Mouse (Mus musculus): ENCODE data around the gene Golgb1. TPM values are rescaled to one million over a fixed set of nuclear protein-coding genes. Genes with fewer than 3 reads are reported as not detected.

Gene Golgb1
- polyA plus RNA-seq, 1 experiment, result 14.3 TPM

GRCm38 (mm10) chr16:36914195-36914594 lies 39.3 kb downstream of the Golgb1 start:
- no peak for TF ChIP-seq TCF3 (IDR thresholded peaks at IDR 0.05; ENCODE audit: insufficient read length, low read depth)
- no peak for TF ChIP-seq MAX (IDR thresholded peaks at IDR 0.05; ENCODE audit: low read depth)
- TF ChIP-seq USF1 (IDR thresholded peaks at IDR 0.05; ENCODE audit: low read depth), result no peak
- TF ChIP-seq POLR2A (IDR thresholded peaks at IDR 0.05; ENCODE audit: insufficient read length, low read depth), result no peak
- Histone ChIP-seq H3K36me3 (ENCODE audit: control insufficient read depth, insufficient read depth) (peaks cover 38% of the 10 kb centered on the region), H3K27me3 (ENCODE audit: control insufficient read depth, insufficient read depth, insufficient read length) (no peaks in the 10 kb centered on the region), H3K79me2 (ENCODE audit: control insufficient read depth, insufficient read depth) (no peaks in the 10 kb centered on the region), H3ac (ENCODE audit: control insufficient read depth, insufficient read length) (no peak overlapping the region), H3K4me3 (no peak overlapping the region), H3K4me2 (ENCODE audit: low read depth) (no peak overlapping the region)

GRCm38 (mm10) chr16:36918505-36918904 lies 43.6 kb downstream of the Golgb1 start:
- H3K4me2 ChIP-seq (ENCODE audit: low read depth), result no peak overlapping the region
- TF ChIP-seq CEBPB (IDR thresholded peaks at IDR 0.05; ENCODE audit: insufficient read depth, poor library complexity, severe bottlenecking) (no peak), POLR2A (IDR thresholded peaks at IDR 0.05; ENCODE audit: insufficient read length, low read depth) (no peak), SRF (IDR thresholded peaks at IDR 0.05; ENCODE audit: control insufficient read depth, insufficient read length, low read depth) (no peak), USF1 (IDR thresholded peaks at IDR 0.05; ENCODE audit: low read depth) (no peak), TCF3 (IDR thresholded peaks at IDR 0.05; ENCODE audit: insufficient read length, low read depth) (no peak), E2F4 (IDR thresholded peaks at IDR 0.05; ENCODE audit: insufficient read depth) (no peak), MYOG (IDR thresholded peaks at IDR 0.05; ENCODE audit: control insufficient read depth in 1 of 3, insufficient read depth in 1 of 3, insufficient read length in 2 of 3, low read depth in 2 of 3) (no peak), TCF12 (IDR thresholded peaks at IDR 0.05; ENCODE audit: insufficient read depth, poor library complexity, severe bottlenecking) (no peak), MAX (IDR thresholded peaks at IDR 0.05; ENCODE audit: low read depth) (no peak), MYOD1 (IDR thresholded peaks at IDR 0.05; ENCODE audit: control insufficient read depth in 1 of 3, insufficient read length in 2 of 3, low read depth in 2 of 3) (no peak), REST (IDR thresholded peaks at IDR 0.05; ENCODE audit: insufficient read depth, insufficient read length) (no peak), POLR2AphosphoS2 (IDR thresholded peaks at IDR 0.05; ENCODE audit: insufficient read length, low read depth) (no peak)
- no peaks in the 10 kb centered on the region for H3K27me3 ChIP-seq (ENCODE audit: control insufficient read depth, insufficient read depth, insufficient read length)
- H3K79me2 ChIP-seq (ENCODE audit: control insufficient read depth, insufficient read depth), result no peaks in the 10 kb centered on the region
- H3K4me3 ChIP-seq, result no peak overlapping the region
- peaks cover 43% of the 10 kb centered on the region for H3K36me3 ChIP-seq (ENCODE audit: control insufficient read depth, insufficient read depth)
- H3ac ChIP-seq (ENCODE audit: control insufficient read depth, insufficient read length), result no peak overlapping the region

GRCm38 (mm10) chr16:36920410-36920809 lies 45.5 kb downstream of the Golgb1 start:
- H3K4me3 ChIP-seq, result no peak overlapping the region
- H3K36me3 ChIP-seq (ENCODE audit: control insufficient read depth, insufficient read depth), result peaks cover 37% of the 10 kb centered on the region
- no peak overlapping the region for H3ac ChIP-seq (ENCODE audit: control insufficient read depth, insufficient read length)
- H3K79me2 ChIP-seq (ENCODE audit: control insufficient read depth, insufficient read depth), result no peaks in the 10 kb centered on the region
- TF ChIP-seq TCF3 (IDR thresholded peaks at IDR 0.05; ENCODE audit: insufficient read length, low read depth), result no peak
- TF ChIP-seq CEBPB (IDR thresholded peaks at IDR 0.05; ENCODE audit: insufficient read depth, poor library complexity, severe bottlenecking), result no peak
- no peak for TF ChIP-seq USF1 (IDR thresholded peaks at IDR 0.05; ENCODE audit: low read depth)
- no peak for TF ChIP-seq POLR2A (IDR thresholded peaks at IDR 0.05; ENCODE audit: insufficient read length, low read depth)
- TF ChIP-seq REST (IDR thresholded peaks at IDR 0.05; ENCODE audit: insufficient read depth, insufficient read length), result no peak
- no peak for TF ChIP-seq POLR2AphosphoS2 (IDR thresholded peaks at IDR 0.05; ENCODE audit: insufficient read length, low read depth)
- no peak for TF ChIP-seq TCF12 (IDR thresholded peaks at IDR 0.05; ENCODE audit: insufficient read depth, poor library complexity, severe bottlenecking)
- no peak for TF ChIP-seq MAX (IDR thresholded peaks at IDR 0.05; ENCODE audit: low read depth)
- no peak for TF ChIP-seq SRF (IDR thresholded peaks at IDR 0.05; ENCODE audit: control insufficient read depth, insufficient read length, low read depth)
- no peak for TF ChIP-seq E2F4 (IDR thresholded peaks at IDR 0.05; ENCODE audit: insufficient read depth)
- no peak for TF ChIP-seq MYOD1 (IDR thresholded peaks at IDR 0.05; ENCODE audit: control insufficient read depth in 1 of 3, insufficient read length in 2 of 3, low read depth in 2 of 3)
- no peak for TF ChIP-seq MYOG (IDR thresholded peaks at IDR 0.05; ENCODE audit: control insufficient read depth in 1 of 3, insufficient read depth in 1 of 3, insufficient read length in 2 of 3, low read depth in 2 of 3)
- H3K4me2 ChIP-seq (ENCODE audit: low read depth), result no peak overlapping the region
- H3K27me3 ChIP-seq (ENCODE audit: control insufficient read depth, insufficient read depth, insufficient read length), result no peaks in the 10 kb centered on the region

GRCm38 (mm10) chr16:36921067-36921613 lies 46.2 kb downstream of the Golgb1 start:
- Histone ChIP-seq H3K36me3 (ENCODE audit: control insufficient read depth, insufficient read depth) (peaks cover 39% of the 10 kb centered on the region), H3K4me2 (ENCODE audit: low read depth) (no peak overlapping the region), H3K79me2 (ENCODE audit: control insufficient read depth, insufficient read depth) (no peaks in the 10 kb centered on the region), H3ac (ENCODE audit: control insufficient read depth, insufficient read length) (no peak overlapping the region), H3K27me3 (ENCODE audit: control insufficient read depth, insufficient read depth, insufficient read length) (no peaks in the 10 kb centered on the region), H3K4me3 (no peak overlapping the region)
- TF ChIP-seq E2F4 (IDR thresholded peaks at IDR 0.05; ENCODE audit: insufficient read depth), result no peak
- TF ChIP-seq MYOG (IDR thresholded peaks at IDR 0.05; ENCODE audit: control insufficient read depth in 1 of 3, insufficient read depth in 1 of 3, insufficient read length in 2 of 3, low read depth in 2 of 3), result no peak
- no peak for TF ChIP-seq MAX (IDR thresholded peaks at IDR 0.05; ENCODE audit: low read depth)
- no peak for TF ChIP-seq POLR2AphosphoS2 (IDR thresholded peaks at IDR 0.05; ENCODE audit: insufficient read length, low read depth)
- no peak for TF ChIP-seq TCF12 (IDR thresholded peaks at IDR 0.05; ENCODE audit: insufficient read depth, poor library complexity, severe bottlenecking)

GRCm38 (mm10) chr16:36921980-36922379 lies 47.0 kb downstream of the Golgb1 start:
- H3K4me3 ChIP-seq, result no peak overlapping the region
- TF ChIP-seq TCF3 (IDR thresholded peaks at IDR 0.05; ENCODE audit: insufficient read length, low read depth) (no peak), MYOG (IDR thresholded peaks at IDR 0.05; ENCODE audit: control insufficient read depth in 1 of 3, insufficient read depth in 1 of 3, insufficient read length in 2 of 3, low read depth in 2 of 3) (no peak), USF1 (IDR thresholded peaks at IDR 0.05; ENCODE audit: low read depth) (no peak), MYOD1 (IDR thresholded peaks at IDR 0.05; ENCODE audit: control insufficient read depth in 1 of 3, insufficient read length in 2 of 3, low read depth in 2 of 3) (no peak), POLR2A (IDR thresholded peaks at IDR 0.05; ENCODE audit: insufficient read length, low read depth) (no peak)
- peaks cover 40% of the 10 kb centered on the region for H3K36me3 ChIP-seq (ENCODE audit: control insufficient read depth, insufficient read depth)
- no peaks in the 10 kb centered on the region for H3K27me3 ChIP-seq (ENCODE audit: control insufficient read depth, insufficient read depth, insufficient read length)
- no peak overlapping the region for H3K4me2 ChIP-seq (ENCODE audit: low read depth)
- H3K79me2 ChIP-seq (ENCODE audit: control insufficient read depth, insufficient read depth), result no peaks in the 10 kb centered on the region
- H3ac ChIP-seq (ENCODE audit: control insufficient read depth, insufficient read length), result no peak overlapping the region
